Mouse (Mus musculus) midbrain, embryonic 12.5 days (tissue): ENCODE results near the gene Psmc1. TPM values are rescaled to one million over a fixed set of nuclear protein-coding genes. Genes with fewer than 3 reads are reported as not detected.

Source experiments
- ATAC-seq: fragments of 200-750 bp; cut with Nextera tagmentation; 2 replicates; pipeline ENCODE4 v1.8.0; 2017; ENCODE audit warnings: low read depth, moderate TSS enrichment, moderate library complexity; ENCODE audit not compliant: low FRiP score
- H3K27ac ChIP-seq: fragments of 300-500 bp; sonication (generic); replicated peaks from 2 replicates; pipeline ENCODE4 v1.5.1; 2016; ENCODE audit warnings: mild to moderate bottlenecking
- H3K27me3 ChIP-seq: fragments of 300-500 bp; sonication (generic); 2 replicates; pipeline ENCODE4 v1.6.1; 2016; ENCODE audit warnings: mild to moderate bottlenecking
- H3K36me3 ChIP-seq: fragments of 300-500 bp; sonication (generic); 2 replicates; pipeline ENCODE4 v1.6.1; 2016
- H3K4me1 ChIP-seq: fragments of 300-500 bp; sonication (generic); 2 replicates; pipeline ENCODE4 v1.6.1; 2016
- H3K4me2 ChIP-seq: fragments of 300-500 bp; sonication (generic); replicated peaks from 2 replicates; pipeline ENCODE4 v1.6.1; 2016; ENCODE audit warnings: mild to moderate bottlenecking, moderate library complexity
- H3K4me3 ChIP-seq: fragments of 300-500 bp; sonication (generic); 2 replicates; pipeline ENCODE4 v1.5.1; 2016; ENCODE audit warnings: mild to moderate bottlenecking
- H3K9ac ChIP-seq: fragments of 300-500 bp; sonication (generic); replicated peaks from 2 replicates; pipeline ENCODE4 v1.6.1; 2016; ENCODE audit warnings: mild to moderate bottlenecking, moderate library complexity
- H3K9me3 ChIP-seq: fragments of 300-500 bp; sonication (generic); 2 replicates; pipeline ENCODE4 v1.6.1; 2016; ENCODE audit warnings: mild to moderate bottlenecking
- WGBS: fragments of 180-500 bp; shearing (Covaris S2); methylation state at CpG from one replicate; pipeline ENCODE4 v1.1.7; 2016; 5-methylcytosine and 5-hydroxymethylcytosine counted together
- polyA plus RNA-seq: library from polyadenylated mRNA; unstranded; fragments of >200 nt; fragmentation: Nextera tagmentation; extraction: Ambion mirVana; gene quantifications from 2 replicates; pipeline ENCODE4 v1.2.1, GENCODE M21; 2016

The Psmc1 gene
- polyA plus RNA-seq, result 328 TPM in 2 replicates

GRCm38 (mm10) chr12:100109986-100110696 is at the start of gene Psmc1:
Gene Psmc1, plus strand, starts transcription at chr12:100110154.
- ATAC-seq, result peak; percentile 84
- peaks cover 29% of the 10 kb centered on the region for H3K36me3 ChIP-seq
- H3K27me3 ChIP-seq, result peaks cover 3% of the 10 kb centered on the region; the same call in 1 of the 2 replicates
- peak within 1 kb of the TSS; percentile 84 for H3K4me3 ChIP-seq
- H3K4me1 ChIP-seq, result peaks cover 12% of the 10 kb centered on the region
- peak within 1 kb of the TSS; percentile 92 for H3K9ac ChIP-seq
- peak within 1 kb of the TSS; percentile 88 for H3K4me2 ChIP-seq
- no peaks in the 10 kb centered on the region for H3K9me3 ChIP-seq
- WGBS, result under 1% methylated on average over 58 of the region's 58 CpGs
- H3K27ac ChIP-seq, result peak within 1 kb of the TSS; percentile 85

GRCm38 (mm10) chr12:100061071-100061470 is 48.9 kb upstream of the Psmc1 start:
- no peaks in the 10 kb centered on the region for H3K36me3 ChIP-seq
- no peak overlapping the region for H3K9ac ChIP-seq
- 88% methylated on average over 10 of the region's 10 CpGs for WGBS
- H3K4me2 ChIP-seq, result no peak overlapping the region
- H3K27ac ChIP-seq, result no peak overlapping the region
- no peaks in the 10 kb centered on the region for H3K9me3 ChIP-seq
- H3K27me3 ChIP-seq, result no peaks in the 10 kb centered on the region
- H3K4me3 ChIP-seq, result no peak overlapping the region
- no peaks in the 10 kb centered on the region for H3K4me1 ChIP-seq
- no peak for ATAC-seq

GRCm38 (mm10) chr12:100061826-100062225 is 48.1 kb upstream of the Psmc1 start:
- Histone ChIP-seq H3K4me2 (no peak overlapping the region), H3K4me1 (no peaks in the 10 kb centered on the region), H3K27me3 (no peaks in the 10 kb centered on the region), H3K9me3 (no peaks in the 10 kb centered on the region), H3K9ac (no peak overlapping the region), H3K27ac (no peak overlapping the region), H3K36me3 (no peaks in the 10 kb centered on the region), H3K4me3 (no peak overlapping the region)
- no peak for ATAC-seq

- no peak overlapping the region for H3K27ac ChIP-seq
- no peaks in the 10 kb centered on the region for H3K4me1 ChIP-seq
- H3K4me3 ChIP-seq, result no peak overlapping the region
- H3K4me2 ChIP-seq, result no peak overlapping the region
- H3K9me3 ChIP-seq, result no peaks in the 10 kb centered on the region
- 69% methylated on average over 3 of the region's 3 CpGs for WGBS
- no peaks in the 10 kb centered on the region for H3K27me3 ChIP-seq
- H3K9ac ChIP-seq, result no peak overlapping the region
- no peak for ATAC-seq
- no peaks in the 10 kb centered on the region for H3K36me3 ChIP-seq
Observed at GRCm38 (mm10) chr12:100062584-100062983, 47.4 kb upstream of the Psmc1 start.

GRCm38 (mm10) chr12:100065109-100065508 is 44.8 kb upstream of the Psmc1 start:
- H3K4me3 ChIP-seq, result no peak overlapping the region
- H3K27ac ChIP-seq, result no peak overlapping the region
- H3K4me2 ChIP-seq, result no peak overlapping the region
- H3K9me3 ChIP-seq, result no peaks in the 10 kb centered on the region
- no peaks in the 10 kb centered on the region for H3K36me3 ChIP-seq
- H3K9ac ChIP-seq, result no peak overlapping the region
- no peaks in the 10 kb centered on the region for H3K27me3 ChIP-seq
- H3K4me1 ChIP-seq, result no peaks in the 10 kb centered on the region
- ATAC-seq, result no peak
- 83% methylated on average over 3 of the region's 3 CpGs for WGBS

GRCm38 (mm10) chr12:100067477-100067876 is 42.5 kb upstream of the Psmc1 start:
- Histone ChIP-seq H3K4me2 (no peak overlapping the region), H3K27me3 (no peaks in the 10 kb centered on the region), H3K4me3 (no peak overlapping the region), H3K4me1 (no peaks in the 10 kb centered on the region), H3K36me3 (no peaks in the 10 kb centered on the region), H3K9ac (no peak overlapping the region), H3K9me3 (no peaks in the 10 kb centered on the region), H3K27ac (no peak overlapping the region)
- ATAC-seq, result no peak
- WGBS, result 94% methylated on average over 5 of the region's 5 CpGs

- Histone ChIP-seq H3K4me3 (no peak overlapping the region), H3K27ac (no peak overlapping the region), H3K9ac (no peak overlapping the region), H3K4me1 (0 out of 2 replicates have a peak, but pooled peaks cover 6% of the 10 kb centered on the region), H3K9me3 (no peaks in the 10 kb centered on the region), H3K36me3 (no peaks in the 10 kb centered on the region), H3K4me2 (no peak overlapping the region), H3K27me3 (no peaks in the 10 kb centered on the region)
- 84% methylated on average over 4 of the region's 4 CpGs for WGBS
- ATAC-seq, result no peak; the same call in 1 of the 2 replicates
Observed at GRCm38 (mm10) chr12:100073201-100073672, 36.7 kb upstream of the Psmc1 start.

GRCm38 (mm10) chr12:100075715-100076114 is 34.2 kb upstream of the Psmc1 start:
- 81% methylated on average over 4 of the region's 4 CpGs for WGBS
- H3K27ac ChIP-seq, result no peak overlapping the region
- no peak for ATAC-seq
- H3K27me3 ChIP-seq, result no peaks in the 10 kb centered on the region
- no peak overlapping the region for H3K4me3 ChIP-seq
- 0 out of 2 replicates have a peak, but pooled peaks cover 6% of the 10 kb centered on the region for H3K4me1 ChIP-seq
- H3K9me3 ChIP-seq, result no peaks in the 10 kb centered on the region
- H3K36me3 ChIP-seq, result no peaks in the 10 kb centered on the region
- no peak overlapping the region for H3K4me2 ChIP-seq
- H3K9ac ChIP-seq, result no peak overlapping the region

- WGBS, result 87% methylated on average over 8 of the region's 8 CpGs
- H3K9me3 ChIP-seq, result no peaks in the 10 kb centered on the region
Observed at GRCm38 (mm10) chr12:100079636-100080286, 30.2 kb upstream of the Psmc1 start.

GRCm38 (mm10) chr12:100088026-100088425 is 21.9 kb upstream of the Psmc1 start:
- ATAC-seq, result no peak
- Histone ChIP-seq H3K36me3 (no peaks in the 10 kb centered on the region), H3K27me3 (no peaks in the 10 kb centered on the region), H3K4me2 (no peak overlapping the region), H3K4me3 (no peak overlapping the region), H3K9me3 (no peaks in the 10 kb centered on the region), H3K9ac (no peak overlapping the region), H3K4me1 (peaks cover 5% of the 10 kb centered on the region; the same call in 1 of the 2 replicates), H3K27ac (no peak overlapping the region)
- 89% methylated on average over 3 of the region's 3 CpGs for WGBS

More at GRCm38 (mm10) chr12:100079636-100080286, 30.2 kb upstream of the Psmc1 start:
- Histone ChIP-seq H3K4me3 (no peak overlapping the region), H3K4me1 (peaks cover 5% of the 10 kb centered on the region; the same call in 1 of the 2 replicates), H3K9ac (no peak overlapping the region), H3K4me2 (no peak overlapping the region), H3K36me3 (no peaks in the 10 kb centered on the region), H3K27me3 (no peaks in the 10 kb centered on the region), H3K27ac (no peak overlapping the region)
- ATAC-seq, result no peak

GRCm38 (mm10) chr12:100089265-100089664 is 20.7 kb upstream of the Psmc1 start:
- Histone ChIP-seq H3K27me3 (no peaks in the 10 kb centered on the region), H3K4me1 (no peaks in the 10 kb centered on the region), H3K9ac (no peak overlapping the region), H3K36me3 (no peaks in the 10 kb centered on the region), H3K4me3 (no peak overlapping the region), H3K4me2 (no peak overlapping the region), H3K27ac (no peak overlapping the region), H3K9me3 (no peaks in the 10 kb centered on the region)
- 87% methylated on average over 5 of the region's 5 CpGs for WGBS
- no peak for ATAC-seq

GRCm38 (mm10) chr12:100090750-100091149 is 19.2 kb upstream of the Psmc1 start:
- H3K36me3 ChIP-seq, result no peaks in the 10 kb centered on the region
- no peaks in the 10 kb centered on the region for H3K4me1 ChIP-seq
- no peak overlapping the region for H3K4me3 ChIP-seq
- no peak overlapping the region for H3K9ac ChIP-seq
- WGBS, result 92% methylated on average over 4 of the region's 4 CpGs
- no peaks in the 10 kb centered on the region for H3K27me3 ChIP-seq
- H3K4me2 ChIP-seq, result no peak overlapping the region
- ATAC-seq, result no peak
- no peak overlapping the region for H3K27ac ChIP-seq
- H3K9me3 ChIP-seq, result no peaks in the 10 kb centered on the region
